Mouse (Mus musculus): Measurements from ENCODE around the gene Dlg3.

Gene Dlg3

DNA sequence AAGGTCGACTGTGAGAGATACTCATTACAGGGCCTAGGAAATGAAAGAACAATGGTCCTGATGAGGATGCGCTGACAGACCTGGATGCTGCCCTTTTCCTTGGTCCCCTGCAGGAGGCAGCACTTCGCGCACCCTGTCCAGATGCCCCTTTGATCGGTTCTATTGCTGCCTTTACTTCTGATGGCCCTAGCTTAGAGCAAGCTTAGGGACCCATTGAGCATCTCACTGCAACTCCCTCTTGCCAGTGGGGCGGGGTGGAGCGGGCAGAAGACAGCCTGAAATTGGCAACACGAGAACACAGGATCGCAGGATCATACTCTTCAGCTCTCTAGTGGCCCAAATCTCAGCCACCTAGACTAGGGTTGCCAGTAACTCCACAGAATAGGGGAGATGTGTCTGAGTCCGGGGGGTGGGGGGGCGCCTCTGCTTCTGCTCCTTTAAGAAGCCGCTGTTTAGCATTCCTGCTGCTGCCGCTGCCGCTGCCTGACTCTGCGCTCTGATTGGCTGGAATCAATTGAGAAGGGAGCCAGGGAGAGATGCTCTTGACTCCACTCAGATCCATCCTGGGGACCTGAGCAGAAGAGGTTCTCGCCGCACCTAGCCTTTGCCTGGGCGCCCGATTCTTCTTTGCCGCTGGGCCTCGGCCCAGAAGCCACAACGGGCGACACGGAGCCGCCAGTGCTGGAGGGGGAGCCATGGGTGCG, at the start of gene Dlg3:
Gene Dlg3 (plus strand): TSS at position 542 of the 704 bp plus-strand sequence.
- peak; percentile 74 for DNase-seq (ENCODE audit: low read depth, low spot score)

DNA sequence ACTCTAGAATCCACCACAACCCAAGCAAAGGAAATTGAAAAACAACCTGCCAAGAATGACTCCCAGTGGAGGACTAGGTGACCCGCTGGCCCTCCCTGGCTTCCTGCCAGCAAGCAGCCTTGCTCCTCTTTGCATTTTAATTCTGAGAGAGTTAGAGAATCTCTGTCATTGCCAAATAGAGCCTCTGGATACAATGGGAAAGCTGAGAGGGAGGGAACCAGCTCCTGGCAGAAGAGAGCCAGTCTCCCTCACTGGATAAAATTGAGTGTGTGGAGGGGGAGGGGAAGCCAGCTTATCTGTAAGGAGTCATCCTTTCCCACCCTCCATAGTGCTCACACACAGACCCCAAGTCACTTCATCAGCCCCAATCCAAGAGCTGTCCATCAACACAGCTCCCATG, 38.6 kb upstream of the Dlg3 start:
- DNase-seq (ENCODE audit: low read depth, low spot score) = no peak

DNA sequence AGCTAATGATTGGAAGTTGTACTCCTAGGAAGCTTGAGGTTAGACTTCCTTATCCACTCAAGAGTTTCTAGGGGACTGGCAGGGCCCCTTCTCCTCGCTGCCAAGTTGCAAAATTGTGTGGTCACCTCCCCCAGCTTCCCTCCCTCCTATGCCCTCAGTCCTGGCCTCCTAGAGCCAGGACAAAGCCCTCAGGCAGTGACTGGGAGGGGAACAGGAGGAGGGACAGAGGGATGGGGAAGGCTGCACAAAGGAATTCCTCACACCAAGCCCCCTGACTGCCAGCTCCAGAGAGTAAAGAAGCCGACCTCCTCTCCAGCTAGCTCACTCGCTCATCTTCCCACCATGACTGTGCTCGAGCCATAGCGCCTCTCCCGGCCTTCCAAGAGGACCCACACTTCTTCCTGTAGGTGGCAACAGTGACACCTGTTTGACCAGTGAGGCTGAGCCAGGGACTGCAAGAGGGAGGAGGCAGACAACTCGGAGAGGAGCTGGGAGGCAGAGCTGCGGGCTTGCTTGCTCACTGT, 37.8 kb upstream of the Dlg3 start, which contains the start of gene Gdpd2:
Gene Gdpd2 (plus strand): TSS at position 209 of the 524 bp plus-strand sequence.
- DNase-seq (ENCODE audit: low read depth, low spot score) = peak; percentile 13

DNA sequence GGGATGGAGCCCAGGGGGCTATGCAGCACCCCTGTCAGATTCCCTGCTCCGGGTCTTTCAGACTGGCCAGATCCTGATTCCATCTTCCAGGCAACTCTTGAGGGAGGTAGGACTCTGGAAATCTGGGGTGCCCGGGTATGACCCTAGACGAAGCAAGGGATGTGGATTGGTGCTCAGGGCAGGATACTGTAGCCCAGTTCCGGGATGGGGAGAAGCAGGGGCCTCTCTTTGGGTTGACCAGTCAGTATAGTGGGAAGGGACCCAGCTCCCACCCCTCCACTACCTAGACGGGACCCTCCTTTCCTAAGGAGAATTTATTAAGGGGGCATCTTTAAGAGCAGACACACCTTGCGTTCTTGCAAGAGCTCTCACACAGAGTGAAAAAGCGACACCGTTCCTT, 37.3 kb upstream of the Dlg3 start:
- DNase-seq (ENCODE audit: low read depth, low spot score) = no peak

DNA sequence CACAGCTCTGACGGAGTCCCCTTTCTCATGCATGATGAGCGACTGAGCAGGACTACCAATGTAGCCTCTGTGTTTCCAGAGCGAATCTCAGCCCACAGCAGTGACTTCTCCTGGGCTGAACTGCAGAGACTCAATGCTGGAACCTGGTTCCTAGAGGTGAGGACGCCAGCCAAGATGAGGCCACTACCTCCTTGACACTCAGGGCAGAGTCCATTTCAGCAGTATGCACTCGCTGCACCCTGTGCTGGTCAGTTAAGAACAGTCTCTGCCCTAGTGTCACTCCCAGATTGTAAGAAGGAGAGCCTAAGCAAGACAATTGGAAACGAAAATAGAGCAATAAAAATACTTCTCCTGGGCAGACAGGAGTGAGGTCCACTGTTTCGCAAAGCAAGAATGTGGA, 33.2 kb upstream of the Dlg3 start:
- DNase-seq (ENCODE audit: low read depth, low spot score) = no peak

DNA sequence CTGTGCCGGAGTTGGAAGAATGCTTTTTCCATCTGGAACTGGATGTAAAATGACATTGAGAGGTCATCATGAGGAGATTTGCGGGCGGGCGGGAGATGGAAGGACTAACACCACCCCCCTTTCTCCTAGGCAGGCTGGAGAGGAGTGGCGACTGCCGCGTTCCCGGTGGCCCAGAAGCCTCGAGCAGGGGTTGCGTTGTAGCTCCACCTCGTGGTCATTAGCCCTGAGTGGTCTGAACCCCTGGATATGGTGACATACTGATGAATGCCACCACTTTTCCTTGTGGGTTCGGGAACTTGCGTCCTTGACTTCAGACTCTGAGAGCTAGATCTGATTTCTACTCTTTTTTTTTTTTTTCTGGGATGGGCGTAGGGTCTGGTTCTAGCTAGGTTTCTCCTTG, 28.6 kb upstream of the Dlg3 start:
- DNase-seq (ENCODE audit: low read depth, low spot score) = peak; percentile 24

DNA sequence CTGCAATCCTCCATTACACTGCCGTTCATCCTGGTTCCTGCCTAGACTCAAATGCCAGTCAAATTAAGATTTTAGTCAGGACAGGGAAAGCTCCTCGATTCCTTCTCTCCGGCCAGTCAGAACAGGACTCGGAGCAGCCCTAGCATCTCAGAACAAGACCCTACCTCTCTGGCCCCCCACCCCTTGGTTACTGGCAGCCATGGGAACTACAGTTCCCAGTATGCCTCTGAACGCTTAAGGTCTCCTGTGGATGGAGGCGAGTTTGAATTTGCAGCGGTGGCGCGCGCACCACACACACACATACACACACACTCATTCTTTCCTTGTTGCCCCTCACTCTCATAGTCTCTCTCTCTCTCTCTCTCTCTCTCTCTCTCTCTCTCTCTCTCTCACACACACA, 28.1 kb upstream of the Dlg3 start:
- peak; percentile 10 for DNase-seq (ENCODE audit: low read depth, low spot score)

DNA sequence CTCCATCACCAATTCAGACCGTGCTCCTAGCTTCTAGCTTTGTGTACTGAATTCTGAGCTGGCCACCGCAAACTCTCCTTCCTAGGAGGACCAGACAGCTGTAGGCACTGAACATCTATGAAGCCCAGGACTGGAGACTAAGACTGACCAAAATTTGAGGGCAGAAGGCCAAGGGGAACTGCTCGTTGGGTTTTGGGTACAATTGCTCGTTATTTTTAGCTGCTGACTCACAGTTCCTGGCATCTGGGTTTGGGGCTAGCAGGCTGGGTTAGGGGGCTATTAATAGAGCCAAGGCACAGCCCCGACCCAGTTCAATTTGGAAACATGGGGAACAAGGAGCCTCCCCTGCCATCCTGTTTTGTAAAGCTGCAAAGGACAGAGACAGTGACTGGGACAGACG, 26.7 kb upstream of the Dlg3 start:
- DNase-seq (ENCODE audit: low read depth, low spot score) = peak; percentile 38

DNA sequence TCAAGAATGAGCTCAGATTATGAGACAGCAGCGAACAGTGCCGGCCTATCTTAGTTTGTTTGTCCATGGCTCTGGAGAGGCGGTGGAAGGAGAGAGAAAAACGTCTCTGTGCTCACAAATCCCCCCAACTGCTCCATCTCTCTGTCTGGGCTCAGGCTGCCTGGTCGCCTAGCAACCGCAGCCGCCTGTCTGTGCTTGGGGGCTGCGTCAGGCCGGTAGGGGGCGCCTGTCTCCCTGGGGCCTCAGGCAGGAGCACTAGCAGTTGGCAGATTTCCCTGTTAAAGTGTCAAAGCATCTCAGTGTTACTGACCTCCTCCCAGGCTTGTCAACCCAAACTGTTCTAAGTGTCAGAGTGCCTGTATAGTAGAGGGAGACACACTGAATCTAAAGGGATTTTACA, 25.6 kb upstream of the Dlg3 start:
- no peak for DNase-seq (ENCODE audit: low read depth, low spot score)

DNA sequence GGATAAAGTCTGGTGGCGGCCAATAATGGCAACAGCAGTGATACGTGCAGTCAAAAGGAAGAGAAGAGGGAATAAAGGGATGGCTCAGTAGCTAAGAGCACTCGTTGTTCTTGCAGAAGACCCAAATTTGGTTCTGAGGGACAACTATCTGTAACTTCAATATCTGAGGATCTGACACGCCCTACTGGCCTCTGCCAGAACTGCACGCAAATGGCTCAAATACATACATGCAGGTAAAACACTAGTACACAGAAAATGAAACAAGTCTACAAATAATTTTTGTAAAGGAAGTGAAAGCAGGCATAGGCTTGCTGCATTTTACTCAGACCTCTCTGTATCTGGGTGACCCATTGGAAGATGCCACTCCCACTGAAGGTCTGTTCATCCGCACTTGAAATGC, 1.7 kb upstream of the Dlg3 start:
- DNase-seq (ENCODE audit: low read depth, low spot score) = no peak

DNA sequence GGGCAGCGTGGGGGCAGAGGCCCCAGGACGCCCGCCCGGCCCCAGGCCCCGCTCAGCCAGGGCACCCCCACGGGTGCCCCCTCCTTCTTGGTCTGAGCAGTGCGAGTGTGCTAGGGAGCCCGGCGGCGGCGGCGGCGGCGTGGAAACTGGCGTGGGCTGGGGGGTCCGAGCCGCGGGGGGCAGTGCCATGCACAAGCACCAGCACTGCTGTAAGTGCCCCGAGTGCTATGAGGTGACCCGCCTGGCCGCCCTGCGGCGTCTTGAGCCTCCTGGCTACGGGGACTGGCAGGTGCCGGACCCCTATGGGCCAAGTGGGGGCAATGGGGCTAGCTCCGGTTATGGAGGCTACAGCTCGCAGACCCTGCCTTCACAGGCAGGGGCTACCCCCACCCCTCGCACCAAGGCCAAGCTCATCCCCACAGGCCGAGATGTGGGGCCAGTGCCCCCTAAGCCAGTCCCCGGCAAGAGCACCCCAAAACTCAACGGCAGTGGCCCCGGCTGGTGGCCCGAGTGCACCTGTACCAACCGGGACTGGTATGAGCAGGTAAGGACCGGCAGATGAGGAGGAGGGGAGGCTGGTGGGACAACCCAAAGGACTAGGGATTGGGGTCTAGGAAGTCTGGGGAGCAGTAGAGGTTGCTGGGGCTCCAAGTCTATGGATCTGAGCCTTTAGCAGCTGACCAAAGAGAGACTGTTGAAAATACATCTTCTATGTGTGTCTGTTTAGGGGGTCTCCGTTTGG, 534 bp downstream of the Dlg3 start:
- DNase-seq (ENCODE audit: low read depth, low spot score) = no peak

DNA sequence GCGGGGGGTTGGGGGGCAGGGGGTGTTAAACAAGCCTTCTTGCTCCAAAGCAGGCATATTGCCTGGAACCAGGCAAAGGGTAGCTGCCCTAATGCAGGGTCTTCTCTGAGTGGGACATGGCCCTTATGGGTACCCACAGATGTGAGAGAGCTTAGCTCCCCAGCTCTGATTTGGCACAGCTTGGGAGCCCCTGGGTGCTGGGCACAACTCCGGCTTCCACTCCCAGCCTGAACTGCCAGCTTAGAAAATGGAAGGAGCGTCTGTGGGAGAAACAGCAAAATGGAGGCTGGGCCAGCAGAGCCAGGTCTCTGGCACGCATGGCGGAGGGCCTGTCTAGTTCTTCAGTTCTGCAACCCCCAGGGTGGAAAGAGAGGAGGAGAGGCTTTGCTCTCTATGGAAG, 1.8 kb downstream of the Dlg3 start:
- no peak for DNase-seq (ENCODE audit: low read depth, low spot score)

DNA sequence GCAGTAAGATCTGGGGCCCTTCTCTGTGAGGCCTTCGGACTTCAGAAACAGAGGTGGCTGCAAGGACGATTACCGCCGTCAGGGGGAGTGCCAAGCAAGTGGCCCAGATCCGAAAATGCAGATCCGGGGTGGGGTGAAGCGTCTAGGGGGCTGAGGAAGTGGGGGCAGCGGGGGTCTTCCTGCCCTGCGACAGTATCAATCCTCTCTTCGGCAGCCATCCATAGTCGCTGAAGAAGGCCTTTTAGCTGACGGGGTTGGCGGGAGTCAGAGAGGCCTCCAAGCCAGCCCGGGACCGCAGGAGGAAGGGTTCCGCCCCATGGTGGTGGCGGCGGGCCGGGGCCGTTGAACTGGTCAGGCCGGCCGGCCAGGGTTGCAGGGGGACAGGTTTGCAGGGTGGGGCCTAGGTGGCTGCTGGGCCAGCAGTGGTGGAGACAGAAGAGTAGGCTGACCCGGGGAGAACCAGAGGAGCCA, 6.9 kb downstream of the Dlg3 start:
- no peak for DNase-seq (ENCODE audit: low read depth, low spot score)

DNA sequence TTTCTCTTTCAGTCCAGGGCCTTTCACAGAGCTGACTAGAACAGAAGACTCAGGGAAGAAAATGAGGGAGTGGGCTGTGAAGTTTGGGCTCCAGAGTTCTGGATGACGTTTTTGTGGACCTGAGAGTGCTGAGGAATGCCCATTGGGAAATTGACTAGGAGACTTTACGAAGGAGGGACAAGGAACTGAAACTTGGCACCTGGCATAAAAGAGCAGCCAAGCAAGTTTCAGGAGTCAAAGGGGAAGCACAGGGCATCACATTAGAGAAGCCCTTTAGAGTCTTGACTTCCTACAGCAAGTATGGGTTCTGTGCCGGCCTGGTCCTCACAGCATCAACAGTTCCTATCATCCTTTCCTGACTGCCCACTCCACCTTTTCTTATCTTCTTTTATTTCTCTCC, 7.9 kb downstream of the Dlg3 start:
- DNase-seq (ENCODE audit: low read depth, low spot score) = no peak

DNA sequence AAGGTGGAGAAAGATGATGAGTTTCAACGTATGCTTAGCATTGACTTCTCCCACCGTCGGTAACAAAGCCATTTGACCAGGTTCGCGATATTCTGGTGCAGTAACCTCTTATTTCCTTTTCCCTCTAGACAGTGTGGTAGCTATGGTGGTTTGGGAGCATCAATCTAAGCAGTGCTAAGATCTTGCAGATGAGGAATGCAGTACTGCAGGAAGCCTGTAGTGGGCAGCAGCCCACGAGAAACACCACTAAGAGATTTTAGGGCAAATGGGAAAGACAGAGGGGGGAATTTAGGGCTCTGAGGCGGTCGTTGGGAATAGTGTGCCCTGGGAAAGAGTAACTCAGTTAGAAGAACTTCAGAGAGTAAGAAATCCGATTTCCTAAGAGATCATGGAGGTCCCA, 9.0 kb downstream of the Dlg3 start:
- DNase-seq (ENCODE audit: low read depth, low spot score) = no peak

DNA sequence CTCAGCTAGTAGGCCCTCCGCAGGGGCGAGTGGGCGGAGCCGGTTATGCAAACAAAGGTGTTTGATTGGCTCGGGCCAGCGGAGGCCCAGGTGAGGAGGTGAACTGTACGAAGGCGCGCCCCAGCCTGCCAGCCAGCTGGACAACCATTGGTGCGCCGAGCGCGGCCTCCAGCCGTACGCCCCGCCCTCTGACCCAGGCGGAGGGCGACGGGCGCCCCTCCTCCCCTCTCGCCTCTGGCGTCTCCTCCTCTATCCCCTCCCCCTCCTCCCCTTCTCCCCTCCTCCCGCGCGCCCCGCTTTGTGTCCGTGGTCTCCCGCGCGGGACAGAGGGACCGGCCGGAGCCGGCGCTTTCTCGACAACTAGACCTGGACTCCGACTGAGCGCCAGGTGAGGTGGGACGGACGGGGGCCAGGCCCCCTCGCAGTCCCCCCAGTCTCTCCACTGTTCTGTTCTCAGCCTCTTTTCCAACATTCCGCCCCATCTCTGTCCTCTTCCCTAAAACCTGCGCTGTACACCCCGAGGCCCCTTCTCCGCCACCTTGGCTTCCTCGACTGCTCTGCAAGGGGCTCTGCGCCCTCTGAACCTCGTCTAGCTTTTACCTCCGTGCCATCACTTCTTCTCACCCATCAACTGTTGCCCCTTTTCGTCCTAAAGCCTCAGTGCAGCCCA, 9.6 kb downstream of the Dlg3 start:
- DNase-seq (ENCODE audit: low read depth, low spot score) = no peak

DNA sequence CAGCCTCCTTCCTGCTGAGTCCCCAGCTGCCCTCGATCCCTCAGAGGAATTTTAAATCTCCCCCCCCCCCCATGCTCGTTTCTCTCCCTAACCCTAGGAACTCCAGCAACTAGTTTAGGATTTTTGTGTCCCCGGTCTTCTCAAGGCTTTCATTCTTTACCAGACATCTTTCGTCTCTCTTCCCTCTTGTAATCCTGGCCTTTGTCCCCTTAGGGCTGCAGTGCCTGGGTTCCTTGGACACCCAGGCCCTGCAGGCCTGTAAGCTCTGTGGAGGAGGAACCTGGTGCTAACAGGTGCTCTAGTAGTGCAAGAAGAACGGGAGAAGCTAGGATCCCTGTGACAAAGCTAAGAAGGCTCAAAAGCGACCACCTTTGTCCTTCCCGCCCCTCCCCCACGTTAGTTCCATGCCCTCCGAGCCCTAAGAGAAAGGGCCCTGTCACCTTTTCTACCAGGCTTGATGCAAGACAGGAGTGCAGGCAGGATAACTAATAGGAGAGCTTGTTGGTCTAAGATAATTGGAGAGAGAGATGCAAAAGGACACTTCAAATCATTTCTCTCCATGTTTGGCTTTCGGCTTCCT, 10.2 kb downstream of the Dlg3 start:
- no peak for DNase-seq (ENCODE audit: low read depth, low spot score)

DNA sequence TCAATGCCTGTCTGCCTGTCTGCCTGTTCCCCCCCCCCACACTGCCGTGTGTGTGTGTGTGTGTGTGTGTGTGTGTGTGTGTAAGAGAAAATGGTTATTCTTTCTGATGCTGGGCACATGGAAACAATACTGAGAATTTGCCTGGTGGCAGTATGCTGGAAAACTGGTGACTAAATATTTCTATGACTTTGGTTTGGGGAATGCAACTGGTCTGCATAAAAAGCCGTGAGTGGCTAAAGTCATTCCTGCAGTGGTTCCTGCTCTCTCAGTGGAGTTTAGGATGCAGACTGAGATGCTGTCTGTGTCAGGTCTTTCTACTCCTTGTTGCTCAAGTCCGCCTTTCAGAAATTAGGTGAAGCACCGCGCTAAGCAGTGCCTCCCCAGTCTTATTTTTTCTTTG, 10.9 kb downstream of the Dlg3 start:
- no peak for DNase-seq (ENCODE audit: low read depth, low spot score)

DNA sequence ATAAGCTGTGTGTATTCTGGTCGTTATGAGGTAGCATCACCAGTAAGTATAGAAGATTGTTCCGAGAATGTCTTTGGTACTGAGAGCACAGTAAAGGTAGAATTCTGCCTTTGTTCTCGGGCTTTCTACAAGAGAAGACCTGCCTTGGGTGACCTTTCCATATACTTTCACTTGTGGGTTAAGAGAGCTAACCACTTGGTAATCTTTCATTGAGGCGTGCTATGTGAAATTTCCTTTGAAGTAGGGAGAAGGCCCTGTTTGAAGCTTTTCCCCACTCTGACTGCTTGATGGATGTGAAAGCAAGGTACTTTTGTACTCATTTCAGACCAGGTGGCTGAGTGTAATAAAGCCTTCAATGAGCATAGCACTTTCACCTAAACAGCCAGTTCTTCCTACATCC, 21.8 kb downstream of the Dlg3 start:
- no peak for DNase-seq (ENCODE audit: low read depth, low spot score)

DNA sequence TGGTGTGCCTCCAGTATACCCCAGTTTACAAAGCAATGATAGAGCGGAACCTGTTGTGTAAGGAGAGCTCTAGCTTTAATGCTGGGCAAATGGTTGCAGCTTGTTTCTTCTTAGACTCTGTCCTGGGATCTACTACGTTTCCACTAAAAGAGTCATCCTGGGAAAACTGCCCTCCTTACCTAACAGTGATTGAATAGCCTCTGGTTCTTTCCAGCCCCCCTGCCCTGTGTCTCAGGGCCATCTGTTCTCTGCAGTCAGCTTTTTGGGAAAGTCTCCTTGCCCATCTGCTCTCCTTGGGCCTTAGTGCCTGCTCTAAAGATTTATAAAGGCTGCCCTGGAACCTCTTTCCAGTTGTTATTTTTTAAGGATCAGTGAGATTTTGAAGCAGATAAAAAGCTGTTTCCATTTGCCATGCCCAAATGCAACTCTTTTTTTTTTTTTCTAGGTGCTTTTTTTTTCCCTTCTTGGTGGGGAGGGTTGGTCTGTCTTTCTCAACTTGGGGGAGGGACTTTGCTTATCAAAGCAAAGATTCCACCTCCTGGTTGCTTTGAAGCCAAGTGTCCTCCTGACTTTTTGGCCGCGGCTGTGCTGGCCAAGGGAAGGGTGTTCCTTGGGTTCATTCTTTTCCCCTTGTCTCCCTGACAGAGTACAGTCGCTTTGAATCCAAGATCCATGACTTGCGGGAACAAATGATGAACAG, 28.7 kb downstream of the Dlg3 start:
- DNase-seq (ENCODE audit: low read depth, low spot score) = no peak

DNA sequence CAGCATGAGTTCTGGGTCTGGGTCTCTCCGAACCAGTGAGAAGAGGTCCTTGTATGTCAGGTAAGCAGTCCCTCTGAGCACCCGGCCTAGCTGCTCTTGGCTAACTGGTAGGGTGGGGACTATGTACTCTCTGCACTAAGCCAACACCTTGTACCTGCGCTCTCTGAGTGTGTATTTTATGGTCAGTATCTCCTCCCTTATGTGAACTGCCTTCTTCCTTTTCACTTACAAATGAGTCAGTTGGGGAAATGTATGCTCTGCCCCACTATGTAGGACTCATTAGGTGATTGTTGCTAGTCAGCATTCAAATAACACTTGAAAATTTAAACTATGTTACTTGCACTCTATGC, 29.2 kb downstream of the Dlg3 start:
- no peak for DNase-seq (ENCODE audit: low read depth, low spot score)

DNA sequence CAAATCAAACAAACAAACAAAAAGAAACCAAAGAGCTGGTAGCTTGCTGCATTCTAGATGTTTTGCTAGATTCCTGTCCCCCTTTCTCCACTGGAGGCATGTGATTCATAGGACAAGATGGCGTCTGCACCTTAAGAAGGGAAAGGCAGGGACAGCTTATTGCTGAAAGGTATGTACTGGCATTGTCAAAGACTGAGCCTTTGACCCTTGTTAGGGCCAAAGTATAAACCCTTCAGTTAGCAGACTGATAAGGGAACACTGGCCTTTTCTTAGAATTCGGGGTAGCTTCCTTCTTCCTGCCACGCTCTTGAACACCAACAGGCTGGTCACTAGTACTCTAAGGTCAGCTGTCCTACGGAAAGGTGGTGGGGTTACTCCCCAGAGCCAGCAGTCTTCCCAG, 29.8 kb downstream of the Dlg3 start:
- DNase-seq (ENCODE audit: low read depth, low spot score) = no peak

All from telencephalon, adult 2 months (tissue).